Mouse (Mus musculus): ENCODE data around the gene Nap1l1. TPM values are rescaled to one million over a fixed set of nuclear protein-coding genes. Genes with fewer than 3 reads are reported as not detected.

Nap1l1 gene
- total and polyA plus RNA-seq, 2 experiments: 3.7 to 27.8 TPM

DNA sequence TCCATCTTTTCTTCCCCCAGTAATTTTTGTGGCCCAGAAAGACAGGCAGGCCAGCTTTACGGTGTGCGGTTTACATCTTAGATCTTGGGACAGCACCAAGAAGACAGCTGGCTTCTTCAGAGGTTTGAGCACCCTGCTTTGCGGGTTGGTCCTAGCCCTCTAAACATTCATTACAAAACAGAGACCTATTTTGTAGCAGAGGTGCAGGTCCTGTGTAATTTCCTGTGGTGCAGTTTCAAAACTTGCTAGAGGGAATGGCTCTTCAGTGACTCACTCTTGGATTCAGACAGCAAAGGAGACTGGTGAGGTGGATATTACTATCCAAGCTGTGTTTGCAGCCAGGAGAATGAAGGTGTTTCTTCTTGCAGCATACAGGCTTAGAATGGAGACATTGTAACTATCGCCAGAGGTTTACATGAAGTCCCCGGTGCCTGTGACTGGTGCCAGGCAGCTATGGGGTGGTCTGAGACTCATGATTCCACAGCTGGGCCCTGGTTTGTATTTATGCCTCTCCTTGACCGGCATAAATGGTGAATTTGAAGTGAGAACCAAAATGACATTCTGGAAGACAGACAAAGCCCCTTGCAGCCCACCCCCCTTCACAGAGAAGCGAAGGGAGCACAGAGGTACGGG, 43.9 kb downstream of the Nap1l1 start:
- TF ChIP-seq POLR2A (IDR thresholded peaks at IDR 0.05; ENCODE audit: extremely low read depth, insufficient read depth, low read length): no peak
- TF ChIP-seq CTCF (IDR thresholded peaks at IDR 0.05; ENCODE audit: low read depth, low read length): no peak
- no peak overlapping the region for H3K9ac ChIP-seq (ENCODE audit: low read depth, low read length)
- no peak for DNase-seq (ENCODE audit: extremely low read depth, low read depth, low spot score)
- H3K27me3 ChIP-seq (ENCODE audit: control insufficient read depth, insufficient read depth, low read length): no peaks in the 10 kb centered on the region
- no peak overlapping the region for H3K4me3 ChIP-seq (ENCODE audit: insufficient read depth, low read depth, low read length)
- WGBS: 87% methylated on average over 8 of the region's 8 CpGs
- no peak overlapping the region for H3K27ac ChIP-seq (replicated peaks; ENCODE audit: insufficient read depth, low read depth, low read length)
- no peaks in the 10 kb centered on the region for H3K36me3 ChIP-seq (ENCODE audit: control insufficient read depth, insufficient read depth, low read length)
- H3K79me2 ChIP-seq (ENCODE audit: control insufficient read depth, insufficient read depth, low read length): no peaks in the 10 kb centered on the region
- H3K4me1 ChIP-seq (ENCODE audit: control insufficient read depth, insufficient read depth, low read length): peaks cover 6% of the 10 kb centered on the region

DNA sequence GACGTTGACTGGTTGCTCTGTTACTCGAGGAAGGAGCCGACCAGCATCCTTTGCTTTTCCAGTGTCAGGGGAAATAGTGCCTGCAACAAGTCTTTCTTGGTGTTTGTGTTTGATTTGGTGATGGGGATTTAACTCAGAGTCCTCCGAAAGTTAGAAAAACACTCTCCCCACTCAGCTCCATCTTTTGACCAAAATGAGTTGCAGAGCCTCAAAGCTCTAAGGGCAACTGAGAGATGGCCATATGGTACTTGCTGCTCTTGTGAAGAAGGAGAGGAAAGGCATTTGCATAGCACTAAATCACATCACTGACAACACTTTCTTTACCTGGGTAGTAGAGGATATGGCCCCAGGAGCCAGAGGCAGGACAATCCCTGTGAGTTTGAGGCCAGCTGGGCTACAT, 45.3 kb downstream of the Nap1l1 start:
- no peak overlapping the region for H3K4me3 ChIP-seq (ENCODE audit: insufficient read depth, low read depth, low read length)
- TF ChIP-seq POLR2A (IDR thresholded peaks at IDR 0.05; ENCODE audit: extremely low read depth, insufficient read depth, low read length): no peak
- no peak for TF ChIP-seq CTCF (IDR thresholded peaks at IDR 0.05; ENCODE audit: low read depth, low read length)
- no peaks in the 10 kb centered on the region for H3K79me2 ChIP-seq (ENCODE audit: control insufficient read depth, insufficient read depth, low read length)
- H3K9ac ChIP-seq (ENCODE audit: low read depth, low read length): no peak overlapping the region
- H3K4me1 ChIP-seq (ENCODE audit: control insufficient read depth, insufficient read depth, low read length): peaks cover 8% of the 10 kb centered on the region
- H3K27me3 ChIP-seq (ENCODE audit: control insufficient read depth, insufficient read depth, low read length): no peaks in the 10 kb centered on the region
- H3K36me3 ChIP-seq (ENCODE audit: control insufficient read depth, insufficient read depth, low read length): no peaks in the 10 kb centered on the region
- WGBS: 96% methylated on average over 4 of the region's 4 CpGs
- no peak for DNase-seq (ENCODE audit: extremely low read depth, low read depth, low spot score)
- no peak overlapping the region for H3K27ac ChIP-seq (replicated peaks; ENCODE audit: insufficient read depth, low read depth, low read length)

DNA sequence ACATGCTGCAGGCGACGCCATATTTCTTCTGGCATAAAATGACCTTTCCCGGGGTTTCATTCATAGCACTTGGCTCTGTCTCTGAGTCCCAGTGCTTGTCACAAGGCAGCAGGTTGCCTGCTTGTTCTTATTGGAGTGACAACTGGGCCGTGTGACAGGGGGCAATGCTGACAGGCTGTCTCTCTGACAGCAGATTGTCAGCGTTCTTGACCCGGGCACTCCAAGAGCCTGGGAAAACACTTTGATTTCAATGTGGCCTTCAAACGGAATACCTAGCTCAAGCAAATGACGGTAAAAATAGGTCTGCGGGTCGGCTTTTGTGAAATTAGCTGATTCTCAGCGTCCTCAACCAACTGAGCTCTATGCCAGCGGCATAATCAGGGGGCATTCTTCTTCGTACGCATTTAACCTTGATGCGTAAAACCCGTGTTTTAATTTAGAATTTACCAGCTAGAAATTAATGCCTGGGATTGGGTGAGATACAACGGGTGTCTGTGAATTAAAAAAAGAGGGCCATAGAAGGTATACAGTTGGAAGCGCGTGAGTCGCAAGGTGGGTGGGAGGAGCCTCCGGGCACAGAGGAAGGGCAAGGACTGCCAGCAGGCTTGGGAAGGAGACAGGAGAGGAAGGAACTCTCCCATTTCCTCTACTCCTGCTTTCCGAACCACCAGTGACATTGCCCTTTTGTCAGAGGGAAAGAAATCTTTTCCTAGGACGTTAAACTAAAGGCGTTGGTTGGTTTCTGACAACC, 46.8 kb downstream of the Nap1l1 start:
- no peak for DNase-seq (ENCODE audit: extremely low read depth, low read depth, low spot score)
- Histone ChIP-seq H3K9ac (ENCODE audit: low read depth, low read length) (no peak overlapping the region), H3K27me3 (ENCODE audit: control insufficient read depth, insufficient read depth, low read length) (no peaks in the 10 kb centered on the region), H3K36me3 (ENCODE audit: control insufficient read depth, insufficient read depth, low read length) (no peaks in the 10 kb centered on the region), H3K79me2 (ENCODE audit: control insufficient read depth, insufficient read depth, low read length) (no peaks in the 10 kb centered on the region), H3K27ac (replicated peaks; ENCODE audit: insufficient read depth, low read depth, low read length) (no peak overlapping the region), H3K4me3 (ENCODE audit: insufficient read depth, low read depth, low read length) (no peak overlapping the region), H3K4me1 (ENCODE audit: control insufficient read depth, insufficient read depth, low read length) (peaks cover 8% of the 10 kb centered on the region)
- TF ChIP-seq CTCF (IDR thresholded peaks at IDR 0.05; ENCODE audit: low read depth, low read length): no peak
- TF ChIP-seq POLR2A (IDR thresholded peaks at IDR 0.05; ENCODE audit: extremely low read depth, insufficient read depth, low read length): no peak
- 73% methylated on average over 24 of the region's 24 CpGs for WGBS

DNA sequence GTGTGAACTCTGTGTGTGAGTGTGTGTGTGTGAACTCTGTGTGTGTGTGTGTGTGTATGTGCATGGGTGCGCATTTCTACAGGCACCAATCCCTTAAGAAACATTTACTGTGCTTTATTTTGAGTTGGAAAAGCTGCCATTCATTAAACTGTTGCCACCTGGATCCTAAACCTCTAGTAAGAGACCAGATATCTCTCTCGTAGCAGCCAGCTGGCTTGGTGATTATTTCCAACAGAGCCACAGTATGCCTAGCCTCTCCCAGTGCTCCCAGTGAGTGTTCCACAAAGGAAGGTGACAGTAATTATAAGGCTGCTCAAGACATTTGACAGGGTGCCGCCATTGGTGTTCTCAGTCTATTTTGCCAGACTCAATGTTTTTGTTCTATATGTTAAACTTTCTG, 47.6 kb downstream of the Nap1l1 start:
- H3K9ac ChIP-seq (ENCODE audit: low read depth, low read length): no peak overlapping the region

DNA sequence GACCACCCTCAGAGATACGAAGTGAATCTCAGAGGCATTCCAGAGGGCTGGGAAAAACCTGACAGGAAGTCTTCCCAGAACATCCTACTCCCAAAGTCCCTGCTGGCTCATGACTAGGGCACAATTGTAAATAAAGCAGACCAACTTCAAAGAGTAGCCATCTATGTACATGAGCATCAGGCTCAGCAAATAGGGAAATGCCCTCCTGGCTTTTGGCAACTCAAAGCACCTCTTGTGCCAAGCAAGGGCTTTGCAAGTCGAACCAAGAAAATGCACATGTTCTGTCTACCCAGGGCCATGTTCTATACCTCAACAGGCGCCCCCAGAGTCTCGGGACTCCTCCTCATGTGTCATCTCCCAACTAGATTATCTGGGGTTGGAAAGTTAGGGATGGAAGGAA, 48.6 kb downstream of the Nap1l1 start:
- DNase-seq (ENCODE audit: extremely low read depth, low read depth, low spot score): peak; percentile 80
- no peaks in the 10 kb centered on the region for H3K36me3 ChIP-seq (ENCODE audit: control insufficient read depth, insufficient read depth, low read length)
- H3K79me2 ChIP-seq (ENCODE audit: control insufficient read depth, insufficient read depth, low read length): no peaks in the 10 kb centered on the region
- peaks cover 4% of the 10 kb centered on the region for H3K4me1 ChIP-seq (ENCODE audit: control insufficient read depth, insufficient read depth, low read length)
- TF ChIP-seq CTCF (IDR thresholded peaks at IDR 0.05; ENCODE audit: low read depth, low read length) (no peak), POLR2A (IDR thresholded peaks at IDR 0.05; ENCODE audit: extremely low read depth, insufficient read depth, low read length) (no peak)
- WGBS: 49% methylated on average over 4 of the region's 4 CpGs
- no peak overlapping the region for H3K9ac ChIP-seq (ENCODE audit: low read depth, low read length)
- no peak overlapping the region for H3K4me3 ChIP-seq (ENCODE audit: insufficient read depth, low read depth, low read length)
- no peak overlapping the region for H3K27ac ChIP-seq (replicated peaks; ENCODE audit: insufficient read depth, low read depth, low read length)
- H3K27me3 ChIP-seq (ENCODE audit: control insufficient read depth, insufficient read depth, low read length): no peaks in the 10 kb centered on the region

More for the DNA sequence above, 47.6 kb downstream of the Nap1l1 start:
- WGBS: 81% methylated on average over 3 of the region's 3 CpGs
- no peak for TF ChIP-seq CTCF (IDR thresholded peaks at IDR 0.05; ENCODE audit: low read depth, low read length)
- no peak for TF ChIP-seq POLR2A (IDR thresholded peaks at IDR 0.05; ENCODE audit: extremely low read depth, insufficient read depth, low read length)
- H3K79me2 ChIP-seq (ENCODE audit: control insufficient read depth, insufficient read depth, low read length): no peaks in the 10 kb centered on the region
- H3K27me3 ChIP-seq (ENCODE audit: control insufficient read depth, insufficient read depth, low read length): no peaks in the 10 kb centered on the region
- peaks cover 6% of the 10 kb centered on the region for H3K4me1 ChIP-seq (ENCODE audit: control insufficient read depth, insufficient read depth, low read length)
- no peak for DNase-seq (ENCODE audit: extremely low read depth, low read depth, low spot score)
- no peak overlapping the region for H3K27ac ChIP-seq (replicated peaks; ENCODE audit: insufficient read depth, low read depth, low read length)
- H3K36me3 ChIP-seq (ENCODE audit: control insufficient read depth, insufficient read depth, low read length): no peaks in the 10 kb centered on the region
- no peak overlapping the region for H3K4me3 ChIP-seq (ENCODE audit: insufficient read depth, low read depth, low read length)

DNA sequence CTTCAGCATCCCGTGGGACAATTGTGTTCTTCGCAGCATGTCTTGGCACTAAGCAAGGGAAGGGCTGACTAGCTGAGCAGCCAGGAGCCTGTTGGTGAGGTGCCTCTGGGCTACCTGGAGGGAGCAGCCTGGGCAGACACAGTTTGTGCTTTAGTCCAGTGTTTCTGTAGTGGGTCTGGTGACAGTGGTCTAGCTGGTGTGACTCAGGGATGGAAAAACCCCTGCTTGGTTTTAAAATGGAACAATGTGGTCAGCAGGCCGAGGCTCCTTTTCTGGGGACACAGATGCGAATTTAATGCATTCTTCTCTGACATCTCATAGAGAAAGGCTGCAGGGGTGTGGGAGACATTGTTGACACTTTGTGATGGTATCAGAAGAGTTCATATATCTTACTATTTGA, 49.2 kb downstream of the Nap1l1 start:
- no peaks in the 10 kb centered on the region for H3K36me3 ChIP-seq (ENCODE audit: control insufficient read depth, insufficient read depth, low read length)
- 75% methylated on average over 4 of the region's 4 CpGs for WGBS
- H3K27me3 ChIP-seq (ENCODE audit: control insufficient read depth, insufficient read depth, low read length): no peaks in the 10 kb centered on the region
- TF ChIP-seq CTCF (IDR thresholded peaks at IDR 0.05; ENCODE audit: low read depth, low read length) (no peak), POLR2A (IDR thresholded peaks at IDR 0.05; ENCODE audit: extremely low read depth, insufficient read depth, low read length) (no peak)
- no peak for DNase-seq (ENCODE audit: extremely low read depth, low read depth, low spot score)
- no peaks in the 10 kb centered on the region for H3K79me2 ChIP-seq (ENCODE audit: control insufficient read depth, insufficient read depth, low read length)
- no peak overlapping the region for H3K9ac ChIP-seq (ENCODE audit: low read depth, low read length)
- H3K27ac ChIP-seq (replicated peaks; ENCODE audit: insufficient read depth, low read depth, low read length): no peak overlapping the region
- H3K4me3 ChIP-seq (ENCODE audit: insufficient read depth, low read depth, low read length): no peak overlapping the region
- peaks cover 4% of the 10 kb centered on the region for H3K4me1 ChIP-seq (ENCODE audit: control insufficient read depth, insufficient read depth, low read length)

All from liver, adult 2 months (tissue).